Mouse (Mus musculus): ENCODE data around the gene Pafah1b3.

Pafah1b3 gene

DNA sequence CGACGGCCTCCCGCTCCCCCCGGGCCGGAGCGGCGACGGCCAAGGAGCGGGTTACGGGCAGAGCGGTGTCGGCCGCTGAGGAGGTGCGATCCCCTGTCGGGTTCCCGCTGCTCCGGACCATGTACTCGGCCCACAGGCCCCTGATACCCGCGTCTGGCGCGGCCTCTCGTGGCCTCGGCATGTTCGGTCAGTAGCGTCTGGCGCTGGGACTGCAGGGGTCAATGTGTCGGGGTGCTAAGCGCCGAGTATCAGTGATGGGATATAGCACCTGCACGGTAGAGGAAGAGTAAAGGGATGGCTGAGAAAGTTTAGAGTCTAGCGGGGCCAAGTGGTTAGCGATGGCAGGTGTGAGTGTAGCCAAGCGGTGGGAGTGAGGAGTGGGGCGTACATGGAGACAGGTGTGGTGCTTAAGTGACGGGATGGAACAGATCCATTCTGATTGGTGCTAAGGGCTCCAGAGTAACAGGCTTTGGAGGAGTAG is 15.0 kb downstream of the Pafah1b3 start:
- ATAC-seq (ENCODE audit: insufficient number of reproducible peaks, low FRiP score, low TSS enrichment) = no peak

DNA sequence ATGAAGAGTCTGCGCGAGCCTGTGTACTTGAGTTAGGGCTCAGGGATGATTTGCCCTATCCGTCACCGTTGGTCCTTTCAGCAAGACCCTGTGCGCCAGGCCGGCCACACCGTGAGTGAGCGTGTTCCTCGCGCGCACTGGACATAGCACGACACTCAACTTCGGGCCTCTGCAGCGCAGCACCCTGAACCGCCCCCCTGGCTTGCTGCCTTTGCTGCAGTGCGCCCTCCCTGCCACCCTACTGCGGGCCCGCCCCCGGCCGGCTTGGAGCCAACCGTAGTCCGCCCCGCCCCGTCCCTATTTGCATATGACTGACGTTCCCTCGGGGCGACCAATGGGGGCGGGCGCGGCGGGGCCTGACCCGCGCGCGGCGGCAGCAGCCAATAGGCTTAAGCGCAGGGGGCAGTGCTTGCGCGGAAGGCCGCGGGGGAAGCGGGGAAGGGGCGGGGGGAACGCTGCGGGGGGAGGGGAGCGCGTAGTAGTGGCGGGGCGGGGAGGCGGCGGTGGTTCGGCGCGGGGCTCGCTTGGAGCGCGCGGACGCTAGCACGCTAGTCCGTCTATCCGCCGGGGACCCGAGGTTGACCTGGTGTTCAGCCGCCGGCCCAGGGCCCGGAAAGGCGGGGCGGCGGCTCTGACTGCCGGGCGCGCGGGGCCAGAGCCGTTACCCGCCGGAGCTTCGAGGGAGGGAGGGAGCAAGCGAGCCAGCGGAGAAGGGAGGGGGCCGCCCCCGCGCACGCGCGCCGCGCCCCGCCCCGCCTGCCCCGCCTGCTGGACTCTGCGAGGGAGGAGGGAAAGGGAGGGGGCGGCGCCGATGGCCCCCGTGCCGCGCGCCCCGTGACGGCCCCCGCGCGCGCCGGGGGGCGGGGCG is 15.8 kb downstream of the Pafah1b3 start:
- ATAC-seq (ENCODE audit: insufficient number of reproducible peaks, low FRiP score, low TSS enrichment) = peak; percentile 41; the same call in 1 of the 2 replicates

DNA sequence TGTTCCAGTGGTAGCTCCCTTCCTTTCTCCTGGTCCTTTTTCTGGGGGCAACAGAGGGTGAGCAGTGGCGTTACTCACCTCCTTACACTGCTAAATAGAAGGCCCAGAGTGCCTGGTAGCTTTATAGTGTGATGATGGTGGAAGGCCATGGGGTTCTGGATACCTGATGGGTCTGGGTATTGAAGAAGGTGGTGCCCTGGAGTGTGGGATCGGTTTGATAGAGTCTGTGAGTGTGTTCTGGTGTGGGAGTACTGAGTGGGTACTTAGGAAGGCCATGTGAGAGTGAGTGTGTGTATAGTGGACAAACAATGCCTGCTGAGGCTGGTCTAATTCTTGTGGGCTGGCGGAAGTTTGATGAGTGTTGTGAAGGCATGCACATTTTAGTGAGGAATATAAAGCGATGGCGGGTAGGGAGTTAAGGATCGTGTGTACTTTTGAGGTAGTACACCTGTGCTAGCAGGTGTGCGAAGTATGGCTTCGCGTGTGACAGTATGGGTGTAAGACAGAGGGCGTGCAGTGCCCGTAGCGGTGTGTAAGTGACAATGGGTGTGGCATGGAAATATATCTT is 16.5 kb downstream of the Pafah1b3 start:
- ATAC-seq (ENCODE audit: insufficient number of reproducible peaks, low FRiP score, low TSS enrichment) = no peak

DNA sequence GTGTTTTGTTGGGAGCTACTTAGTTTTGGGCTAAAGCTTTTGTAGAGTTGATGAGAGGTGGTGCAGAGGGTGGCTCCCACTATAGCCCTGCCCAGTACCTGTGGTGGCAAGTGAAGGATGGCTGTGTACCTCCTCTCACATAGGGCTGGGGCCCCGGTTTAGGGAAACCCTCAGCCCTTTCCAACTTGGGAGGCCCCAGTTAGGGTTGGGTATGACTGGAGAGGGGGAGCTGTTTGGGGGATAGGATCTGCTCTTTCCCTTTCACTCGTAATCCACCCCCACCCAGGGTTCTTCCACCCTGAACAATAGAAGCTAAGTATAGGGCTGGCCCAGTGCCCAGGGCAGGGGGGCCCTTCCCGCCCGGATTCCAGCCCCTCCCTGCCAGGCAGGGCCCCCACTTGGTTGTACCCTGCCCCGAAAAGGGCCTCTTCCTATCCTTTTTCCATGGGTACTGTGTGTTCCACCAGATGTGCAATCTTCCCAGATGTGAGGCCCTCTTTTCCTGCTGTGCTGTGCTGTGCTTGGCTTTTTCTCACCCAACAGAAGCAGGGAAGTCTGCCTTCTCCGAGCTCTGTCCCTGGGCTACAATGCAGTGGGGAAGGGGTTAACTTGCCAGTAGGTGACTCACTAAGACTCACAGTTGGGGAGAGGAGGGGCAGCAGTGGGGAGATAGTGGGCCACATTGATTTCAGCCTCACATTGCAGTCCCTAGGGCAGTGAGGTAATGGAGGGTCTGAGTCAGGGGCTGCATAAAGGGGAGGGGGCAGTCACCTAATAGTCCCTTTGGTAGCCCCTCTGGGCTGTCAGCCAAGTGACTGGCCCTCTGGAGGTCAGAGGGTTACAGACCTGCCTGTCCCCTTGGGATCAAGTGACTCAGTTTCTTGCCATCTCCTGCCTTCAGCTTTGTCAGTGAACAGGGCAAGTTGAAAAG is 17.7 kb downstream of the Pafah1b3 start:
- ATAC-seq (ENCODE audit: insufficient number of reproducible peaks, low FRiP score, low TSS enrichment) = no peak

DNA sequence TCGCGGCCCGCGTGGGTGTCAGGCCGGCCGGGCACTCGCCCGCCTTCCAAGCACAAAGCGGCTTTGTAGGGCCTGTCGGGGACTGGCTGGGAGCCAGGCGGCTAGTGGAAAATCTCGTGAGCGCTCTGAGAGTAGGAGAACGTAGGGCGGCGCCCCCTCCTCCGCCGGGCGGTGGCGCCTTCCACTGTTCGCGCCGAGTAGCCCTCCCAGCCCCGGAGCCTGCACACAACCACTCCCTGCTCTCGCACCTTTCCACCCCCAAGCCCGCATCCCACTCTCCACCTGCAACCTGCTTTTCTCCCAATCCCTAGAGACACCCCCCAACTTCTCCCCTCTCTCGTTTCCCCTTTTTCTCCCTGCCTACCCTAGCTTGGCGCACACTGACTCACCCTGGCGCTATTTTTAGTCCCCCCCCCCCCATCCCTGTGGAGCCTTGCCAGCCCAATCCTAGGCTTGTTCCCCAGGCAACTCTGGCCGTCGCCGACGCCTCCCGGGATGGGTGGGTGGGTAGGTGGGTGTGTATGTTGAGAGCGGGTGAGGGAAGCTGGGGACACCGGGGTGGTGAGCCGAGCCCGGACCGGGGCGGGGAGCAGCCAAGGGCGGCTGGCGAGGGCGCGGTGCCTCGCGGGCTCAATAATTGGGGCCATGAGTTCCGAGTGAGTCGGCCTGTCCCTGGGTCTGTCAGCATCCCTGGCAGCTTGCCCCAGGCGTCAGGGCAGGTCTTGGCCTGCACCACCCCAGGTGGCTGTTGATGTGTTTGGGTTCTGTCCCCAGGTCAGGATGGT is 18.5 kb downstream of the Pafah1b3 start:
- ATAC-seq (ENCODE audit: insufficient number of reproducible peaks, low FRiP score, low TSS enrichment) = peak; percentile 14; the same call in 1 of the 2 replicates

GRCm38 (mm10) chr7:25278341-25279075 is 19.3 kb downstream of the Pafah1b3 start:
- peak; percentile 23; the same call in 1 of the 2 replicates for ATAC-seq (ENCODE audit: insufficient number of reproducible peaks, low FRiP score, low TSS enrichment)

DNA sequence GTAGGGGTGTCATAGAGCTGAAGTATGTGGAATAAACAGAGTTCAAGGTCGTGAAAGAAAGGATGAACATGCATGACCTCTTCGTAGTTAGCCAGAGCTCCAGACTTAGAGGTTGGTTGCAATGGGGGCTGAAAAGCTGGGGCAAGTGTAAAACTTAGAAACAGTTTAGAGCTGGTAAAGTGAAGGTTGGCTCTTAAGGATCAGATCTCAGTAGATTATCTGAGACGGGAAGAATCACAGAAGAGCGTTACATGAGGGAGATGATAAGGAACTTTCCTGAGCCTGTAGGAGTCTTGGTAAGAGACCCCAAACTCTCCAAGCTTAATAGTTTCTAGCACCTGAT is 19.8 kb downstream of the Pafah1b3 start:
- no peak for ATAC-seq (ENCODE audit: insufficient number of reproducible peaks, low FRiP score, low TSS enrichment)

DNA sequence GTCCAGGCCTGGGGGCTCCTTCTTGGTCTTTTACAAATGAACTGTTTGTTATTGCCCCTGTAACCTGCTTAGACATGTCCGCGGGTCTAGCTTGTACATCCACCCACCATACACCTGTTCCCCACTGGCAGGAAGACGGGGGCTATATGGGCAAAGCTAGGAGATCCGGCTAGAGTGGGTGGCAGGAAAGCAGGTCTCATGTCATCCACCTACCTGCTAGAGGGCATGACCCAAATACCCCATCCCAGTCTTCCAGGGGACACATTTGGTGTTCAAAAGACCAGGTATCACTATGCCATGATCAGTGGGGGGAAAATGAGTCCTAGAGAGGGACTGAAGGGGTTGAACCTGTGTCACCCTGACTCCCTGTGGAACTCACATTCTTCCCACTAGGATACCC is 20.4 kb downstream of the Pafah1b3 start:
- no peak for ATAC-seq (ENCODE audit: insufficient number of reproducible peaks, low FRiP score, low TSS enrichment)

- ATAC-seq (ENCODE audit: insufficient number of reproducible peaks, low FRiP score, low TSS enrichment) = no peak
Observed at GRCm38 (mm10) chr7:25275555-25276298, 22.1 kb downstream of the Pafah1b3 start.

GRCm38 (mm10) chr7:25274996-25275395 is 22.8 kb downstream of the Pafah1b3 start:
- no peak for ATAC-seq (ENCODE audit: insufficient number of reproducible peaks, low FRiP score, low TSS enrichment)

DNA sequence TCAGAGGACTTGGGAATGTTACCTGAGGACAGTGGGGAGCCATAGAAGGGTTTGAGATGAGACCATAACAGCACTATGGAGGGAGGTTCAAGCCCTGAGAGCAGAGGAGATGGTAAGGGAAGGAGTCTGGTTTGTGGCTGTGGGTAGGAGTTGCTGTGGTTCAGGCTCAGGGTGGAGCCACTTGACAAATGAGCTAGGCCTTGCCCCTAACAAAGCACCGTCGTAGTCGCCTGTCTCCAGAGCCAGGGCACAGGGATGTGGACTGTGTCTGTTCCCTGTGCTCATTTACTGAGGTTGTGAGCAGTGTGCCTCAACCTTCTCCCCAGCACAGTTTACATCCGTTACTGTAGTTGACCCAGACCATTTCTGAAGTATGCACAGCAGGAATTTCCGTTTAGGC is 23.2 kb downstream of the Pafah1b3 start:
- ATAC-seq (ENCODE audit: insufficient number of reproducible peaks, low FRiP score, low TSS enrichment) = no peak

- no peak for ATAC-seq (ENCODE audit: insufficient number of reproducible peaks, low FRiP score, low TSS enrichment)
Observed at GRCm38 (mm10) chr7:25273259-25274241, 24.2 kb downstream of the Pafah1b3 start.

DNA sequence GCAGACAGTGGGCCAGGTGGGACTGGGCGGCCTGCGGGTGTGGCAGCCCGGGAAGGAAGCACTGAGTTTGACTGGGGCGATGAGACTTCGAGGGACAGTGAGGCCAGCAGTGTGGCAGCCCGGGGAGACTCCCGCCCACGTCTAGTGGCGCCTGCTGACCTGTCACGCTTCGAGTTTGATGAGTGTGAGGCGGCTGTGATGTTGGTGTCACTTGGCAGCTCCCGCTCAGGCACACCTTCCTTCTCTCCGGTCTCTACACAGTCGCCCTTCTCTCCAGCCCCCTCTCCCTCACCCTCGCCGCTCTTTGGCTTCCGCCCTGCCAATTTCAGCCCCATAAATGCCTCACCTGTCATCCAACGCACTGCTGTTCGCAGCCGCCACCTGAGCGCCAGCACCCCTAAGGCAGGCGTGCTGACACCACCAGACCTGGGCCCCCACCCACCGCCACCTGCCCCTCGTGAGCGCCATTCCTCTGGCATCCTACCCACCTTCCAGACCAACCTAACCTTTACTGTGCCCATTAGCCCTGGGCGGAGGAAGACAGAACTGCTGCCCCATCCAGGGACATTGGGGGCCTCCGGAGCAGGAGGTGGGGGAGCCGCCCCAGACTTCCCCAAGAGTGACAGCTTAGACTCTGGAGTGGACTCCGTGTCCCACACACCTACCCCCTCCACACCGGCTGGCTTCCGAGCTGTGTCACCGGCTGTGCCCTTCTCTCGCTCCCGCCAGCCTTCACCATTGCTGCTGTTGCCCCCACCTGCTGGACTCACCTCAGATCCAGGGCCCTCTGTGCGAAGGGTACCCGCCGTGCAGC is 25.1 kb downstream of the Pafah1b3 start:
- no peak for ATAC-seq (ENCODE audit: insufficient number of reproducible peaks, low FRiP score, low TSS enrichment)

- no peak for ATAC-seq (ENCODE audit: insufficient number of reproducible peaks, low FRiP score, low TSS enrichment)
Observed at GRCm38 (mm10) chr7:25271651-25272444, 25.9 kb downstream of the Pafah1b3 start.

- ATAC-seq (ENCODE audit: insufficient number of reproducible peaks, low FRiP score, low TSS enrichment) = no peak
Observed at GRCm38 (mm10) chr7:25270652-25271633, 26.8 kb downstream of the Pafah1b3 start.
